Mouse (Mus musculus): ENCODE results near the gene Slco4c1.

DNA sequence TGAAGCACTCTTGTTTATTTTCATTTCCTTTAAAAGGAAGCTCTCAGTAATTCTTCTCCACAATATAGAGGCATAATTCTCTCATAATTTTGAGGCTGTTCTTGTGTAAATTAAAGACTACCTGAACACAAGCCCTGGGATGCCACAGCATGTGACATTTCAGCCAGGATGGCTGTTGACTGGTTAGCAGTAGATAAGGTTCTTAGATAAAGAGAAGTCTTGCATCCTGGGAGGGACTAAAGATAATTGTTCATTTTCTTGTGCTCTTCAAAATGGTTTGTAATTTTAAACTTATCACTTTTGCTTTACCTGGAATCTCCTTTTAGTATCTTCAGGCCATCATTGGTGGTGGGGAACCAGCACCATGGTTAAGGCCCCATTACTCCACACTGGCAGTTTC is 45.4 kb upstream of the Slco4c1 start:
- TF ChIP-seq CTCF (IDR thresholded peaks at IDR 0.05; ENCODE audit: insufficient read depth, low read length) (no peak), POLR2A (IDR thresholded peaks at IDR 0.05; ENCODE audit: borderline replicate concordance, extremely low read depth, low read depth, low read length) (no peak)
